7 mouse cellular contexts compared by ENCODE assay signal in genomic region chr10:120201961-120202402, GRCm38 (mm10). TPM values are rescaled to one million over a fixed set of nuclear protein-coding genes. Genes with fewer than 3 reads are reported as not detected.
DNase-seq lines count a peak whose midpoint lies in the region; ATAC-seq and TF ChIP-seq lines count a peak whose summit lies in the region.

Gene Irak3, minus strand, starts transcription at chr10:120202130.

- H3K9me3 ChIP-seq in intestine, postnatal 0 days (ENCODE audit: control insufficient read depth), result no peaks in the 10 kb centered on the region
- H3K9me3 ChIP-seq in limb, embryonic 12.5 days, result no peaks in the 10 kb centered on the region
- no peaks in the 10 kb centered on the region for H3K9me3 ChIP-seq in midbrain, embryonic 14.5 days (ENCODE audit: control insufficient read depth, low read length)

- peak; percentile 94 for TF ChIP-seq CTCF in intestine, postnatal 0 days (IDR thresholded peaks at IDR 0.05; ENCODE audit: low read depth)

- peak within 1 kb of the TSS; percentile 57 for H3K27ac ChIP-seq in intestine, postnatal 0 days (ENCODE audit: low read depth, low read length)
- H3K27ac ChIP-seq in limb, embryonic 12.5 days, result no peak within 1 kb of the TSS
- no peak within 1 kb of the TSS for H3K27ac ChIP-seq in midbrain, embryonic 14.5 days (replicated peaks; ENCODE audit: low read depth, low read length)

- H3K36me3 ChIP-seq in intestine, postnatal 0 days (ENCODE audit: control insufficient read depth, insufficient read depth), result no peaks in the 10 kb centered on the region
- H3K36me3 ChIP-seq in limb, embryonic 12.5 days, result no peaks in the 10 kb centered on the region
- H3K36me3 ChIP-seq in midbrain, embryonic 14.5 days (ENCODE audit: control insufficient read depth, insufficient read depth, low read length), result no peaks in the 10 kb centered on the region

- H3K4me3 ChIP-seq in intestine, postnatal 0 days (ENCODE audit: low read depth, low read length), result peak within 1 kb of the TSS; percentile 60
- H3K4me3 ChIP-seq in limb, embryonic 12.5 days (replicated peaks), result peak within 1 kb of the TSS; percentile 61
- peak within 1 kb of the TSS; percentile 42 for H3K4me3 ChIP-seq in midbrain, embryonic 14.5 days (replicated peaks; ENCODE audit: low read depth, low read length)

- H3K4me1 ChIP-seq in intestine, postnatal 0 days (replicated peaks; ENCODE audit: control insufficient read depth, insufficient read depth, low read length), result 0 out of 2 replicates have a peak, but pooled peaks cover 4% of the 10 kb centered on the region
- peaks cover 7% of the 10 kb centered on the region for H3K4me1 ChIP-seq in limb, embryonic 12.5 days (replicated peaks)
- peaks cover 8% of the 10 kb centered on the region; the same call in 1 of the 2 replicates for H3K4me1 ChIP-seq in midbrain, embryonic 14.5 days (ENCODE audit: control insufficient read depth, insufficient read depth, low read length)

- WGBS in intestine, postnatal 0 days, result 2% methylated on average over 13 of the region's 13 CpGs
- WGBS in limb, embryonic 12.5 days, result 3% methylated on average over 13 of the region's 13 CpGs
- WGBS in midbrain, embryonic 14.5 days, result 3% methylated on average over 13 of the region's 13 CpGs

- H3K4me2 ChIP-seq in intestine, postnatal 0 days (replicated peaks; ENCODE audit: low read depth), result peak within 1 kb of the TSS; percentile 95
- H3K4me2 ChIP-seq in limb, embryonic 12.5 days, result peak within 1 kb of the TSS; percentile 87
- peak within 1 kb of the TSS; percentile 73 for H3K4me2 ChIP-seq in midbrain, embryonic 14.5 days (ENCODE audit: low read length)

- DNase-seq in adrenal gland, postnatal 10 days, result peak; percentile 92
- peak; percentile 74 for DNase-seq in embryo, embryonic 11.5 days (ENCODE audit: low read depth, low spot score)
- DNase-seq in midbrain, embryonic 14.5 days, result peak; percentile 90
- peak; percentile 72 to 87 for DNase-seq in spleen, adult 18-20 months

- H3K27me3 ChIP-seq in intestine, postnatal 0 days (replicated peaks; ENCODE audit: control insufficient read depth, insufficient read depth, low read length), result peaks cover 9% of the 10 kb centered on the region
- peaks cover 19% of the 10 kb centered on the region for H3K27me3 ChIP-seq in limb, embryonic 12.5 days
- H3K27me3 ChIP-seq in midbrain, embryonic 14.5 days (ENCODE audit: control insufficient read depth, insufficient read depth, low read length), result peaks cover 11% of the 10 kb centered on the region

- H3K9ac ChIP-seq in intestine, postnatal 0 days (ENCODE audit: low read depth, low read length), result peak within 1 kb of the TSS; percentile 50
- H3K9ac ChIP-seq in limb, embryonic 12.5 days (replicated peaks), result peak within 1 kb of the TSS; percentile 65
- H3K9ac ChIP-seq in midbrain, embryonic 14.5 days (replicated peaks; ENCODE audit: low read length), result peak within 1 kb of the TSS; percentile 43

- ATAC-seq in granulocyte monocyte progenitor cell, adult 5-6 weeks (replicated peaks; ENCODE audit: poor library complexity, severe bottlenecking), result peak; percentile 54
- ATAC-seq in intestine, postnatal 0 days, result 0 out of 2 replicates have a peak, but pooled peaks have one; percentile 42
- ATAC-seq in limb, embryonic 12.5 days (ENCODE audit: insufficient number of reproducible peaks, insufficient read depth, low FRiP score, low TSS enrichment, low read depth), result no peak
- no peak for ATAC-seq in midbrain, embryonic 14.5 days (ENCODE audit: low FRiP score, low TSS enrichment)

RNA-seq across cellular contexts. Expression of gene Irak3, which starts in this region (rescaled TPM):
- 1 to 10 TPM; 3.3 to 3.4 TPM for total RNA-seq in adrenal gland, postnatal 10 days (2021)
- total RNA-seq in granulocyte monocyte progenitor cell, adult 5-6 weeks (2014; fragmentation: Nextera tagmentation), result 37.4 and 45.1 TPM in 2 replicates
- total RNA-seq in granulocyte monocyte progenitor cell, adult 5-6 weeks (2017), result 21.7 and 24.0 TPM in 2 replicates
- polyA plus RNA-seq in intestine, postnatal 0 days (2015; fragmentation: Nextera tagmentation; extraction: Ambion mirVana), result 0.81 and 0.95 TPM in 2 replicates
- polyA plus RNA-seq in limb, embryonic 12.5 days (2016; fragmentation: Nextera tagmentation; extraction: Ambion mirVana), result 0.81 and 1.0 TPM in 2 replicates
- 0.13 and 0.45 TPM in 2 replicates for polyA plus RNA-seq in midbrain, embryonic 14.5 days (2014; fragmentation: Nextera tagmentation; extraction: Ambion mirVana)

Comparison
In these comparisons a context has a peak if more than half of its experiments do, and no peak if none do; other contexts are left out.
1. RNA of gene Irak3 (total RNA-seq): 21.7 to 45.1 TPM in granulocyte monocyte progenitor cell, adult 5-6 weeks; 3.3 to 3.4 TPM in adrenal gland, postnatal 10 days; every median in the first group is over 4 times any median in the second.
2. Peak in ATAC-seq, H3K4me3 ChIP-seq, H3K27ac ChIP-seq, H3K9ac ChIP-seq and H3K4me2 ChIP-seq in intestine, postnatal 0 days; RNA of the gene not detected or under 1 TPM.
3. Peak in DNase-seq, H3K4me3 ChIP-seq, H3K9ac ChIP-seq and H3K4me2 ChIP-seq in midbrain, embryonic 14.5 days; RNA of the gene not detected or under 1 TPM.
4. Peak in every context shown above with its lines, with median percentiles within 50 percentile points of each other: DNase-seq, H3K4me2 ChIP-seq, H3K4me3 ChIP-seq and H3K9ac ChIP-seq.